Mouse (Mus musculus): ENCODE measurements at regions not wholly inside any gene's neighbourhood (a gene's known extent, or its start where the extent isn't known, plus 50 kb on each side); places are given as distances from the start of the nearest gene placed in this dataset.
"Not testable (repeated sequence)": the region's sequence is repeated elsewhere in the genome, so short reads cannot be mapped to it uniquely, and the experiment has no call there.

DNA sequence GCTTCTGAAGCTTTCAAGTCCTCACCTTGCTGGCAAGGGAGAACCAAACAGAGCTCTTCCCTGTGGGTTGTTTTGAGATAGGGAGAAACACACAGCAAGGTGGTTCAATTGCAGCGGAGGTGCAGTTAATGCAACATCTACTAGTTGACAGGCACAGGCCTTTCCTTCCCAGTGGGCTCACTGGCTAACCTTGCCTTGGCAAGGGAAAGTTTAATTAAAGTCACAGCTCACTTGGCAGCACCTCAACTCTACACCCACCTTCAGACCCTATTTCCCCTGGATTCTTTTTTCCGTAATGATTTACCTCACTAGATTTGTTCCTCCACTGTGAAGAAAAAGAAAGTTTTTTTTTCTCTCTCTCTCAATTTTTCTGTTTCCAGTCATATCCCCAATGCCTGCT lies 314.5 kb downstream of the Tlr4 start:
- no peak overlapping the region for H3K4me2 ChIP-seq (replicated peaks)
- 93% methylated on average over 2 of the region's 2 CpGs for whole genome bisulfite sequencing
- H3K4me3 ChIP-seq (replicated peaks), result no peak overlapping the region
- H3K27me3 ChIP-seq, result no peaks in the 10 kb centered on the region
- H3K9ac ChIP-seq (replicated peaks), result no peak overlapping the region
- ATAC-seq, result no peak
- H3K36me3 ChIP-seq, result no peaks in the 10 kb centered on the region
- no peaks in the 10 kb centered on the region for H3K4me1 ChIP-seq (replicated peaks)
- no peak overlapping the region for H3K27ac ChIP-seq
- no peaks in the 10 kb centered on the region for H3K9me3 ChIP-seq

DNA sequence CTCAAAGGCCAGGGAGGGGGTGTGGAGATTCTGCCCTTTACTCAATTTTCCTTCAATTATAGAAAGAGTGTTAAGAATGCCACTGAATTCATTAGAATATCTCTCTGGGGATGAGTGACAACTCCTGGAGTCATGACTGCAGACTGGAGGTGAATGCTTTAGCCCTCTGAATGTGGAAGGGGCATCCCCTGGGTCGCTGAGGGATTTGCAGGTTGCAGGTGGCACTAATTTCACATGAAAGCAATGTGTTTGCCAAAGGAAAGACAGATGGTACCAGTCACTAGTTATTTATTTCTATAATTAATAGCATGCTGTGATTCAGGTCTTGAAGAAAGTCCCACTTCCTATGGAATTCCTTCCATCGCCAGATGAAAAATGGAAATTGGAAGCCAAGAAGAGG lies 321.1 kb downstream of the Tlr4 start:
- Histone ChIP-seq H3K36me3 (no peaks in the 10 kb centered on the region), H3K9me3 (no peaks in the 10 kb centered on the region), H3K4me2 (replicated peaks) (no peak overlapping the region), H3K9ac (replicated peaks) (no peak overlapping the region), H3K27ac (no peak overlapping the region), H3K4me3 (replicated peaks) (no peak overlapping the region), H3K27me3 (no peaks in the 10 kb centered on the region), H3K4me1 (replicated peaks) (no peaks in the 10 kb centered on the region)
- ATAC-seq, result no peak
- WGBS, result 58% methylated on average over 2 of the region's 2 CpGs

DNA sequence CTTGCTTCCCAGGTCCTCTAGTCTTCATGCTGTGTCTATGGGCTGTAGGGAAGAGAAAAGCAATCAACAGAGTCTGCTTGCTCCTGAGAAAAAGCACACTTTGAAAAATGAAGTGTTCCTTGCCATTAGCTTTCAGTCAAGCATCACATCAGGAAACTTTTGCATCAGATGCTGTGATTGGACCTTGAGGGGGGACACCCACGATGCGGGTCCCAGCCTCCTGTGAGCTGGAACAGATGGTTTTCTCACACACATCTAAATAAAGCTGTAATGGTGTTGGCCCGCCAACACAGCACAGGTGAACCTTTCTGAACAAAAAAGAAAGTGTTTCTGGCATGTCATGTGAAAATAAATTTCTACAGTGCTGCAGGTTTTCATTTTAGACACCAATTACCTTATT lies 335.3 kb downstream of the Tlr4 start:
- H3K4me2 ChIP-seq (replicated peaks), result no peak overlapping the region
- no peak for ATAC-seq
- WGBS, result 90% methylated on average over 3 of the region's 3 CpGs
- H3K9me3 ChIP-seq, result no peaks in the 10 kb centered on the region
- no peaks in the 10 kb centered on the region for H3K4me1 ChIP-seq (replicated peaks)
- H3K4me3 ChIP-seq (replicated peaks), result no peak overlapping the region
- H3K27me3 ChIP-seq, result no peaks in the 10 kb centered on the region
- H3K27ac ChIP-seq, result no peak overlapping the region
- no peak overlapping the region for H3K9ac ChIP-seq (replicated peaks)
- H3K36me3 ChIP-seq, result no peaks in the 10 kb centered on the region

DNA sequence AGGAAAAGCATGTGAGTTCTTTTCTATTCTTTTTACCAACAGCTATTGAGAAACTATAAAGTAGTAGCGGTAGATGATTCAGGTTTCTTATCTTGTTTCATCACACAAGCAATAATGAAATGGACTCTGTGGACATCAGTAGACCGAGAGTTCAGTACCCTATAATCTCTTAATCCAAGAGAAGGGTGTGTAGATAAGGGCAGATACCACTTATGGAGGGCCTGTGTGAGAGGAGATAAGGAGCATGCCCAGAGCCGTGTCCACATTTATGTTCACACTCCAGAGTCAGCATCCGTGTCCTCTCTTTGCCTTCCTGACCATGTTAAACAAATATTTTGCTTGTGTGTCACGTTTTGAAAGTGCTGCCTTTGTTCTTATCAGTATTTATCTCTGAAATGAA lies 340.3 kb downstream of the Tlr4 start:
- H3K27ac ChIP-seq, result no peak overlapping the region
- no peak overlapping the region for H3K4me3 ChIP-seq (replicated peaks)
- no peak overlapping the region for H3K4me2 ChIP-seq (replicated peaks)
- no peak overlapping the region for H3K9ac ChIP-seq (replicated peaks)
- 74% methylated on average over 5 of the region's 5 CpGs for WGBS
- no peak for ATAC-seq
- H3K9me3 ChIP-seq, result no peaks in the 10 kb centered on the region
- H3K36me3 ChIP-seq, result no peaks in the 10 kb centered on the region
- H3K4me1 ChIP-seq (replicated peaks), result no peaks in the 10 kb centered on the region
- H3K27me3 ChIP-seq, result no peaks in the 10 kb centered on the region

DNA sequence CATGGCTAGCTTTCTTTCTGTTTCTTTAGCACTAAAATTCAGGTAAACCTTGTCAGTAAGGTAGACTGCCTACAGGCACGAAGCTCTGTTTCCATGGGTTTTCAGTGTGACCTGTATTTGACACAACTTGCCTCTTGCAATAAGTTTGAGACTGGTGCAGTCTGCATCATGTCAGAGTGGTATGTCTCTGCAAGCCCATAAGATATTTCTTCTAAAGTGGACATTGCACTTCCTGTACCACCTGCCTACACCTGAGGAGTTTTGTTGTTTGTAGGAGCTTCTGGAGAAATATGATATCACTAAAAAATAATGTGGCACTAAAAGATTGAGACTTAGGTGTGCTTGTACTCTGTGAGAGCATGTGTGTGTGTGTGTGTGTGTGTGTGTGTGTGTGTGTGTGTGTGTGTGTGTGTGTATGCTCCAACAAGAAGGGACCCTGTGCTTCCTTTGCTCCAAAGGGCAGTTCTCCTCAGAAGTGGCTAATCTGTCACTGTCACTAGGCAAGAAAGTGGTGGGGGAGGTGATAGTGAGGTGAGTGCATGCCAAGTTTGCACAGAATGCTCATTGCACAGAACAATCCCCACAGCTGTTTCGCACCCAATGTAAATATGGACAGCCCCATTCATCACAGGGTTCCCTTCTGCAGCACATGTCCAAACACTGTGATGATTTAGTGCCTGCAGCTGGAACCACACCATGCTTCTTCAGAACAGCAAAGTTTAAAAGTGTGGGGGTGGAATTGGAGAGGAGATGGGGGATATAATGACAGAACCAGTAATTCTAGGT lies 360.5 kb downstream of the Tlr4 start:
- ATAC-seq, result no peak
- Histone ChIP-seq H3K9me3 (no peaks in the 10 kb centered on the region), H3K4me2 (replicated peaks) (no peak overlapping the region), H3K4me1 (replicated peaks) (no peaks in the 10 kb centered on the region), H3K9ac (replicated peaks) (no peak overlapping the region), H3K27ac (no peak overlapping the region), H3K27me3 (no peaks in the 10 kb centered on the region), H3K4me3 (replicated peaks) (no peak overlapping the region), H3K36me3 (no peaks in the 10 kb centered on the region)
- WGBS, result 83% methylated on average over 2 of the region's 2 CpGs

DNA sequence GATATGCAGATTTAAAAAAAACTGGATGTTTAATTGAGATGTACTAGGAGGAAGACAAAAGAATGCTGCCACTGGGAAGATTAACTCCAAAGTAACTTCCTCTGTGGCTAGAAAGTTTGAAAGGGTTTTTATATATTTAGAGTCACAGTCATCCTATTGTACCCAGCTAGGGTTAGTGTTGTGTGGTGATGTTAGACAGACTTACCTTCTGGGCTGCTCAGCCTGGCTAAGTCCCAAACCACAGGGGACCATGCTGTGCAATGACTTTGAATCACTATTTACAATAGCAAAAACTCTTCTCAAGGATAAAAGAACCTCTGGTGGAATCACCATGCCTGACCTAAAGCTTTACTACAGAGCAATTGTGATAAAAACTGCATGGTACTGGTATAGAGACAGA lies 363.2 kb downstream of the Tlr4 start:
- no peak overlapping the region for H3K27ac ChIP-seq
- H3K36me3 ChIP-seq, result no peaks in the 10 kb centered on the region
- H3K9me3 ChIP-seq, result no peaks in the 10 kb centered on the region
- H3K27me3 ChIP-seq, result no peaks in the 10 kb centered on the region
- no peaks in the 10 kb centered on the region for H3K4me1 ChIP-seq (replicated peaks)
- no peak overlapping the region for H3K4me2 ChIP-seq (replicated peaks)
- no peak overlapping the region for H3K9ac ChIP-seq (replicated peaks)
- no peak for ATAC-seq
- H3K4me3 ChIP-seq (replicated peaks), result no peak overlapping the region

DNA sequence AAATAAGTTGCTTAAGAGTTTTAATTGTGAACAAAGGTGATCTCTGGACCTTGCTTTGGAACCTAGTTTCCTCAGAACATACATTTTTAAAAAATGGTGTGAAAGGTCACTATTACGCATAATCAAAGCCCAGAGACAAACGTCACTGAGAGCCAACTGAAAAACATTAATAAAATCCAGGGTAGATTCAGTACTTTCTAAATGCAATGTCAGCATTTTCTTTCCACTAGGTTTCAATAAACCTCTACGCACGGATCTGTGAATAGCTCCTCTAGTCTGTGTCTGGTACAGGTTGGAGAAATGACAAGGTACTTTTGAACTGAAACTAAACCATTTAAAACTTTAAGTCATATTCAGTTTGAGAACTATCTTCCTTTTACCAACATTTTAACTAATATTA lies 367.0 kb downstream of the Tlr4 start:
- ATAC-seq, result no peak
- no peaks in the 10 kb centered on the region for H3K36me3 ChIP-seq
- H3K4me1 ChIP-seq (replicated peaks), result no peaks in the 10 kb centered on the region
- no peak overlapping the region for H3K4me3 ChIP-seq (replicated peaks)
- no peak overlapping the region for H3K9ac ChIP-seq (replicated peaks)
- H3K9me3 ChIP-seq, result no peaks in the 10 kb centered on the region
- 87% methylated on average over 4 of the region's 4 CpGs for WGBS
- no peak overlapping the region for H3K4me2 ChIP-seq (replicated peaks)
- no peaks in the 10 kb centered on the region for H3K27me3 ChIP-seq
- no peak overlapping the region for H3K27ac ChIP-seq

DNA sequence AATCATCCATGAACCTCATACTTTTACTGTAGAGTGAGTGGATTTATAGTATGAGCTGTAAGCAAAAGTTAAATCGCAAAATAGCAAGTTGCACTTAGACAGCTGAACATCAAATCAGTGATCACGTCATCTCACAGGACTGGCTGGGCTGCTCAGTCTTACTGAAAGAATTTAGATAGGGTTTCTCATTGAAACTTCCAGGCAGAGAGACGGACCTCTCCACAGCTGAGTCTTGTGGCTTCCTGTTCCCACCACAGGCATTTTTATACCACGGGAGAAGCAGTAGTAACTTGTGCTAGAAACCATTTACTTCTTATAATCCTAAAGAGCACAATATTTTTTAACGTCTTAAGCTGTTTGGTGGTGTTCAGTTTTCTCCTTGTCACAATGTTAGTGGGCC lies 369.5 kb downstream of the Tlr4 start:
- no peak overlapping the region for H3K4me3 ChIP-seq (replicated peaks)
- WGBS, result 86% methylated on average over 5 of the region's 5 CpGs
- H3K9ac ChIP-seq (replicated peaks), result no peak overlapping the region
- no peaks in the 10 kb centered on the region for H3K36me3 ChIP-seq
- no peaks in the 10 kb centered on the region for H3K9me3 ChIP-seq
- ATAC-seq, result no peak
- no peak overlapping the region for H3K4me2 ChIP-seq (replicated peaks)
- no peaks in the 10 kb centered on the region for H3K27me3 ChIP-seq
- no peaks in the 10 kb centered on the region for H3K4me1 ChIP-seq (replicated peaks)
- H3K27ac ChIP-seq, result no peak overlapping the region

DNA sequence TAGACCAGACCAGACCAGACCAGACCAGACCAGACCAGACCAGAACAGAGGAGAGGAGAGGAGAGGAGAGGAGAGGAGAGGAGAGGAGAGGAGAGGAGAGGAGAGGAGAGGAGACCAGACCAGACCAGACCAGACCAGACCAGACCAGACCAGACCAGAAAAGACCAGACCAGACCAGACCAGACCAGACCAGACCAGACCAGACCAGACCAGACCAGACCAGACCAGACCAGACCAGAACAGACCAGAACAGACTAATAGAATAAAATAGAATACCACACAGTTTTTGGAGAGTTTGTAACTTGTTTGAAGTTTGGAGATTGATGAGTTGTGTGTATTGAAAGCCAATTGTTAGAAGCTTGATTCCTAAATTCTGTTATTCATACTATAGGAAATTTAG lies 381.0 kb downstream of the Tlr4 start:
- not testable (repeated sequence) for H3K27me3 ChIP-seq; H3K4me3 ChIP-seq (replicated peaks); H3K36me3 ChIP-seq; ATAC-seq; H3K9ac ChIP-seq (replicated peaks); H3K4me1 ChIP-seq (replicated peaks); H3K9me3 ChIP-seq; H3K4me2 ChIP-seq (replicated peaks); H3K27ac ChIP-seq

DNA sequence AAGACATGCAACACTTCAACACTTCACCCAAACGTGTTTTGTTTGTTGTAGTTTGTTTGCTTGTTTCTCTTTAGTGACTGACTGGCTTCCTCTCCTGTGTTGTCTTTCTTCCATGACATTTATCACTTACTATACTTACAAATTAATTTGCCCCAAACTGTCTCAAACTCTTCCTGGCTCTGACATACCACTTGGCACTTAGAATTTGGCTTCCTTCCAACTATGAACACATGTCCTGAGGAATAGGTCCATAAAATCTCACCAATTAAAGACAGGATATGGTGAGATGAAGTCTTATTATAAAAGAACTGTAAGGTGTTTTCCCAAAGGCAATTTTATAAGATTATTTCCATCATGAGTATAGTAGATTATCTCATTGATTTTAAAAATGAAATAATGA lies 386.0 kb downstream of the Tlr4 start:
- H3K36me3 ChIP-seq, result no peaks in the 10 kb centered on the region
- no peak for ATAC-seq
- WGBS, result 75% methylated on average over 1 of the region's 1 CpGs

DNA sequence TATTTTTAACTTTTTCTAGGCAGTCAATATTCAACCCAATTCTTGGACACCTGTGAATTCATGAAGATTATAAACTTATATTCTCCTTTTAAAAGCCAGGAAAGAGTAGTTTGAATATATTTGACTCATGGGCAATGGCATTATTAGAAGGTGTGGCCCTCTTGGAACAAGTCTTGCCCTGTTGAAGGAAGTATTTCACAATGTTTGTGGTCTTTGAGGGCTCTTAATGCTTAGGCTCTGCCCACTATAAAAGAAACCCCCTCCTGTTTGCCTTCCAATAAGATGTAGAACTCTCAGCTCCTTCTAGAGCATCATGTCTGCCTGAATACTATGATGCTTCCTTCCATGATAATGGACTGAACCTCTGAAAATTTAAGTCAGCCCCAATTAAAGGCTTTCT lies 397.1 kb downstream of the Tlr4 start:
- no peaks in the 10 kb centered on the region for H3K9me3 ChIP-seq
- no peak overlapping the region for H3K9ac ChIP-seq (replicated peaks)
- no peak overlapping the region for H3K4me3 ChIP-seq (replicated peaks)
- no peaks in the 10 kb centered on the region for H3K4me1 ChIP-seq (replicated peaks)
- H3K4me2 ChIP-seq (replicated peaks), result no peak overlapping the region
- no peaks in the 10 kb centered on the region for H3K36me3 ChIP-seq
- H3K27me3 ChIP-seq, result no peaks in the 10 kb centered on the region
- no peak for ATAC-seq
- no peak overlapping the region for H3K27ac ChIP-seq

More for the DNA sequence above, 386.0 kb downstream of the Tlr4 start:
- H3K9me3 ChIP-seq, result no peaks in the 10 kb centered on the region
- no peak overlapping the region for H3K9ac ChIP-seq (replicated peaks)
- H3K4me3 ChIP-seq (replicated peaks), result no peak overlapping the region
- no peak overlapping the region for H3K4me2 ChIP-seq (replicated peaks)
- H3K27me3 ChIP-seq, result no peaks in the 10 kb centered on the region
- no peak overlapping the region for H3K27ac ChIP-seq
- H3K4me1 ChIP-seq (replicated peaks), result no peaks in the 10 kb centered on the region

DNA sequence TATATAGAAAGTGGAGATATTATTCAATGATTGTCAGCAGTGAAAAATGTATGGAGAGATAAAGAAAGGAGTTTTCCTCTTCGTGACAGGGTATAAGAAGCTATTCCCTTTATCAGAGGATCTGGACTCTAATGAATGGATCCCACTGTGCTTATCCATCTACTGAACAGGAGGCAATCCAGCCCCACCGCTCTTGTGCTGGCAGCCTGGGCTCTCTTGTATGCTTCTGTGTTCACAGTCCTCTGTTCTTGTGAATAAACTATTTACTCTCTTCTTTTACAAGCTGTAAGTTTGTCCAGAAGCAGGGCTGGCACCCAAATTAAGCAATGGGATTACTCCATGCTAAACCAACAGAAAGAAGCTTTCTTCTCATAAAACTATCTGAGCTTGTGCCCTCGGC lies 401.8 kb downstream of the Tlr4 start:
- no peak for ATAC-seq

DNA sequence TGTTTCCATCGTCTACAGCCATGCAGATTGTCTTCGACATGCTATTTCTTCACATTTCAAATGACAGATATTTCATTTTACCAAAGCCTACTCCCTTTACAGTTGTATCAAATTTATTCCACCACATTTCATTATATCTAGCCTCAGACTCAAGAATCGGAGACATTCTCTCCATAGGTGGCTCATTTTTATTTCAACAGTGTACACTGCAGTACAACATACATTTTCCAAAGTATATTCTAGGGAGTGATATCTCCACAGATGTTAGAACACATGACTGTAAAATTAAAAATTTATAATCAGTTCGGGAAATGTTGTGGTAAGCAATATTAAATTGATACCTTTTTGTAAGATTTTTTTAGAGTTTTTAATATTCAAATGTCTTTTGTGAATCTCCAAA lies 446.2 kb downstream of the Tlr4 start:
- ATAC-seq, result no peak
- Histone ChIP-seq H3K9ac (replicated peaks) (no peak overlapping the region), H3K36me3 (no peaks in the 10 kb centered on the region), H3K4me2 (replicated peaks) (no peak overlapping the region), H3K27me3 (no peaks in the 10 kb centered on the region), H3K4me1 (replicated peaks) (no peaks in the 10 kb centered on the region), H3K9me3 (no peaks in the 10 kb centered on the region), H3K27ac (no peak overlapping the region), H3K4me3 (replicated peaks) (no peak overlapping the region)
- WGBS, result 88% methylated on average over 4 of the region's 4 CpGs

More for the DNA sequence above, 401.8 kb downstream of the Tlr4 start:
- Histone ChIP-seq H3K27ac (no peak overlapping the region), H3K4me2 (replicated peaks) (no peak overlapping the region), H3K36me3 (no peaks in the 10 kb centered on the region), H3K9me3 (no peaks in the 10 kb centered on the region), H3K9ac (replicated peaks) (no peak overlapping the region), H3K4me1 (replicated peaks) (no peaks in the 10 kb centered on the region), H3K27me3 (no peaks in the 10 kb centered on the region), H3K4me3 (replicated peaks) (no peak overlapping the region)
- WGBS, result 60% methylated on average over 3 of the region's 3 CpGs

Measured in midbrain, embryonic 13.5 days (tissue).